Mouse (Mus musculus) embryonic facial prominence, embryonic 15.5 days (tissue): ENCODE data around the gene Tmem41b. TPM values are rescaled to one million over a fixed set of nuclear protein-coding genes. Genes with fewer than 3 reads are reported as not detected.
"Not testable (repeated sequence)": the region's sequence is repeated elsewhere in the genome, so short reads cannot be mapped to it uniquely, and the experiment has no call there.

Experiments
- ATAC-seq: fragments of 200-750 bp; cut with Nextera tagmentation; 2 replicates; pipeline ENCODE4 v1.8.0; 2017; ENCODE audit warnings: low read depth, moderate TSS enrichment; ENCODE audit not compliant: insufficient number of reproducible peaks, low FRiP score, low TSS enrichment
- H3K27ac ChIP-seq: fragments of 300-500 bp; sonication (generic); replicated peaks from 2 replicates; pipeline ENCODE4 v1.5.1; 2015; ENCODE audit warnings: mild to moderate bottlenecking, inconsistent platforms
- H3K27me3 ChIP-seq: fragments of 300-500 bp; sonication (generic); 2 replicates; pipeline ENCODE4 v1.6.1; 2015; ENCODE audit warnings: inconsistent platforms
- H3K36me3 ChIP-seq: fragments of 300-500 bp; sonication (generic); 2 replicates; pipeline ENCODE4 v1.6.1; 2015; ENCODE audit warnings: mild to moderate bottlenecking, inconsistent platforms
- H3K4me1 ChIP-seq: fragments of 300-500 bp; sonication (generic); 2 replicates; pipeline ENCODE4 v1.6.1; 2015; ENCODE audit warnings: inconsistent platforms
- H3K4me2 ChIP-seq: fragments of 300-500 bp; sonication (generic); replicated peaks from 2 replicates; pipeline ENCODE4 v1.6.1; 2015; ENCODE audit warnings: mild to moderate bottlenecking, inconsistent platforms
- H3K4me3 ChIP-seq: fragments of 300-500 bp; sonication (generic); replicated peaks from 2 replicates; pipeline ENCODE4 v1.5.1; 2015; ENCODE audit warnings: mild to moderate bottlenecking, inconsistent platforms
- H3K9ac ChIP-seq: fragments of 300-500 bp; sonication (generic); 2 replicates; pipeline ENCODE4 v1.6.1; 2015; ENCODE audit warnings: inconsistent platforms
- H3K9me3 ChIP-seq: fragments of 300-500 bp; sonication (generic); replicated peaks from 2 replicates; pipeline ENCODE4 v1.6.1; 2016; ENCODE audit warnings: inconsistent platforms
- WGBS: fragments of 180-500 bp; shearing (Covaris S2); methylation state at CpG from one replicate; pipeline ENCODE4 v1.1.7; 2015; 5-methylcytosine and 5-hydroxymethylcytosine counted together
- polyA plus RNA-seq: library from polyadenylated mRNA; unstranded; fragments of >200 nt; fragmentation: Nextera tagmentation; extraction: Ambion mirVana; gene quantifications from 2 replicates; pipeline ENCODE4 v1.2.1, GENCODE M21; 2015

Tmem41b gene
- 59.3 and 61.6 TPM in 2 replicates for polyA plus RNA-seq

DNA sequence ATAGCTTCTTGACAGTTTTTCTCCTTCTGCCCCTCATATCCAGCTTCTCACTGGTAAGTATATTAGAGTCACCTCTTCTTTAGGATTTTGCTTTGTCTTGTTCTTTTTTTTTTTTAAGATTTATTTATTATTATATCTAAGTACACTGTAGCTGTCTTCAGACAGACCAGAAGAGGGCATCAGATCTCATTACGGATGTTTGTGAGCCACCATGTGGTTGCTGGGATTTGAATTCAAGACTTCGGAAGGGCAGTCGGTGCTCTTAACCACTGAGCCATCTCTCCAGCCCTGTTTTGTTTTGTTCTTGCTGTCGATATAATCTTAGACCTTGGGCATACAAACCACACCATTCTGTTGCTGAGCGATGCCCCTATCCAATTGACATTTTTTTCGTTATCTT, at the start of gene Tmem41b:
TSS of gene Tmem41b (minus strand) at position 155 of the 400 bp plus-strand sequence.
- peak within 1 kb of the TSS; percentile 88 for H3K27ac ChIP-seq
- H3K27me3 ChIP-seq, H3K4me1 ChIP-seq, H3K9me3 ChIP-seq, ATAC-seq, H3K36me3 ChIP-seq: not testable (repeated sequence)
- H3K9ac ChIP-seq = peak within 1 kb of the TSS; percentile 45
- H3K4me3 ChIP-seq = peak within 1 kb of the TSS; percentile 51
- peak within 1 kb of the TSS; percentile 58 for H3K4me2 ChIP-seq
- WGBS = 32% methylated on average over 6 of the region's 6 CpGs

DNA sequence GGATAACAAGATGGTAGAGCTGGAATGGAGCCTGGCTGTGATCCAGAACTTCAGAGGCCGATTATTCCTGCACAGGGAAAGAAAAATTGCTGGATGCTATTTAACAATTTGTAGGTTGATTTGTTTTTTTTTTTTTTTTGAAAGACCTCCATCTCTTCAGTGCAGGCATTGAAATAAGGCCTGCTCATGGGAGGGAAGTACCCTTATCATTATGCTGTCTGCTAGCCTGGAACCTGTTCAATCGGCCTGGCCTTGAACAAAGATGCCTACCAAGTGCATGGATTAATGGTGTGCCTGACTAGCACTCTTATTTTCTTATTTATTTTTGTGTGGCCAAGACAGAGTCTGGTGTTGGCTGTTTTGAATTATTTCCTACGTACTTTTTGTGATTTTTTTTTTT, 43.6 kb upstream of the Tmem41b start:
- H3K4me3 ChIP-seq = no peak overlapping the region
- no peaks in the 10 kb centered on the region for H3K4me1 ChIP-seq
- peaks cover 48% of the 10 kb centered on the region for H3K36me3 ChIP-seq
- WGBS = 62% methylated on average over 3 of the region's 3 CpGs
- no peak overlapping the region for H3K9ac ChIP-seq
- no peaks in the 10 kb centered on the region for H3K27me3 ChIP-seq
- no peak overlapping the region for H3K27ac ChIP-seq
- no peaks in the 10 kb centered on the region for H3K9me3 ChIP-seq
- ATAC-seq = no peak
- H3K4me2 ChIP-seq = no peak overlapping the region

DNA sequence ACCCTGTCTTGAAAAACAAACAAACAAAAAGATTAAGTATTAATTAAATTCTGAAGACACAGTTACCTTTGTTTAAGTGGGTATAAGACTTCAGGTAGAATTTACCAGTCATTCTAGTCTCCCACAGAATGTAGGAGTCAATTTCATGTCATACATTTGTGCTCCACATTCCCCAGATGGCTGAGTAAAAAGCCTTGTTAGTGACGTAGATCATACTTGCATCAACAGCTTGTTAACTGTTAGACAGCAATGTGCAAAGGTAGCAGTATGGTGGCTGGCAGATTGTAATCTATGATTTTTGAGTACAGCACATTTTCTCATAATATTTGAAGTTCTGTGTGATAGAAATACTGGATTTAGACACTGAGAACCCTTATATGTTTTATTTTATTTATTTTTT, 42.1 kb upstream of the Tmem41b start:
- Histone ChIP-seq H3K4me1 (no peaks in the 10 kb centered on the region), H3K9ac (no peak overlapping the region), H3K27me3 (no peaks in the 10 kb centered on the region), H3K4me3 (no peak overlapping the region), H3K36me3 (peaks cover 46% of the 10 kb centered on the region), H3K27ac (no peak overlapping the region), H3K9me3 (no peaks in the 10 kb centered on the region), H3K4me2 (no peak overlapping the region)
- ATAC-seq = no peak
- WGBS = 47% methylated on average over 1 of the region's 1 CpGs

DNA sequence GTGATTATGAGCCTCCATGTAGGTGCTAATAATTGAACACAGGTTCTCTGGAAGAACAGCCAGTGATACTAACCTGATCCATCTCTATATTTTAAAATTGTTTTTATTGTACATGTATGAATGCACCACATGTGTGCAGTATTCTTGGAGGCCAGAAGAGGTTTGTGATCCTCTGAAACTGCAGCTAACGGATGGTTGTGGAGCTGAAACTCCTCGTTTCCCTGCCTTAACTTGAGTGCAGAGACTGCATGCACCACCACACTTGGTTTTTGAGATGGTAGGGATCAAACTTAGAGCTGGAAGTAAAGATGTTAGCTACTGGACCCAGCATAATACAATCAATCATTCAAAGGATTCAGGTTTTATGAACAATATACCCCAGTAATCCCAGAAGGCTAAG, 39.9 kb upstream of the Tmem41b start:
- Histone ChIP-seq H3K9ac (no peak overlapping the region), H3K9me3 (no peaks in the 10 kb centered on the region), H3K4me1 (no peaks in the 10 kb centered on the region), H3K36me3 (peaks cover 28% of the 10 kb centered on the region), H3K4me2 (no peak overlapping the region), H3K27me3 (no peaks in the 10 kb centered on the region), H3K4me3 (no peak overlapping the region), H3K27ac (no peak overlapping the region)
- WGBS = 68% methylated on average over 2 of the region's 2 CpGs
- ATAC-seq = no peak

DNA sequence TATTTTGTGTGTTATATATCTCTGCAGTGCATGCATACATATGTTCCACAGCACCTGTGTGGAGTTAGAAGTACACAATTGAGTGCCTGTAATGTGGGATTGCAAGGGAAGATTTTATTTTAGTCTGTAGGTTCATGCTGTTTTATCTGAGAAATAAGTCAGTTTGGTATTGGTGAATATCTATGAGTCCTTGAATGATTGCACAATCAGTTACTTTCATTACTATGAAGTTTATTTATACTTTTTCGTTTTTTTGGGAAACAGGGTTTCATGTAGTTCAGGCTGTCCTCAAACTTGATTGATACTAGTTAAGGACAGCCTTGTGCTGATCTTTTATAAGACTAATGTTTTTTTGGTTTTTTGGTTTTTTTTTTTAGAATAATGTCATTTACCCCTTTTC, 36.8 kb upstream of the Tmem41b start:
- H3K4me3 ChIP-seq = no peak overlapping the region
- H3K27me3 ChIP-seq = no peaks in the 10 kb centered on the region

DNA sequence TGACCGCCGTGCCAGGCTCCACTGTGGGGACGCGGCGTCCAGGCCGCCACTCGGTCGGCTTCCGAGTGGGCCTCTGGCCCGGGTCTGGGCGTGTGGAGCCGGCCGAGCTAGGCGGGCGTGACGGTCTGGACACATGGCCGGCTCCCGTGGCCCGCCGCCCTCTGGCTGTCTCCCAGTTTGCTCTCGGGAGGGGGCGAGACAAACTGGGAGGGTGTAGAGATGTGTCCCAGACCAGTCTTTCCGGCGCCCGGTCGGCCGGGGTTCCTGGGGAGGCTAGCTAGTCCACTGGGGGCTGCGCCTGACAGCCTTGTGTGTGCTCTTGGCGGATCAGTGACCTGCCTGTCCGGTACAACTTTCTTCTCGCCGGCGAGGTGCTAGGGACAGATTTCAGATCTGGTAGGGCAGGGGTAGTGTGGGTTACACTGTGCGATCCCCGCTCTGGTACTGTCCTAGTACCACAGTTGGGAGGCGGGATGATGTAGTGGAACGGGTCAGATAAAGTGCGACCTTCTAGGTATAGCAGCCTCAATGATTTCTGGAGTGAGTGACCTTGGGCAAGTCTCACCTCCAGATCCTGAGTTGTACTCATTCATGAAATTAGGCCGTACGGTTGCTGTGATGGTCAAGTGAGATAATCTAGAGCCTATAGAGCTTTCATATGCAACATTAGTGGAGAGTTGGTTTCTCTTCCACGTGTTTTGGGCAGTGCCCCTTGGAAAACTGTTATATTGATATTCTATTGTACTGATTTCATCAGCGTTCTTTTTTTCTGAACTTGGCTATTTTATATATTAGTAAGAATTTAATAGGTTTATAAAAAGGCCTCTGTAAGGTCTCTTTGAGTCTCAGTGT, 32.1 kb upstream of the Tmem41b start:
- no peaks in the 10 kb centered on the region for H3K27me3 ChIP-seq

More for the DNA sequence above, 36.8 kb upstream of the Tmem41b start:
- Histone ChIP-seq H3K9ac (no peak overlapping the region), H3K27ac (no peak overlapping the region), H3K36me3 (peaks cover 6% of the 10 kb centered on the region; the same call in 1 of the 2 replicates), H3K9me3 (no peaks in the 10 kb centered on the region), H3K4me2 (no peak overlapping the region), H3K4me1 (0 out of 2 replicates have a peak, but pooled peaks cover 3% of the 10 kb centered on the region)
- 84% methylated on average over 1 of the region's 1 CpGs for WGBS
- ATAC-seq = no peak

DNA sequence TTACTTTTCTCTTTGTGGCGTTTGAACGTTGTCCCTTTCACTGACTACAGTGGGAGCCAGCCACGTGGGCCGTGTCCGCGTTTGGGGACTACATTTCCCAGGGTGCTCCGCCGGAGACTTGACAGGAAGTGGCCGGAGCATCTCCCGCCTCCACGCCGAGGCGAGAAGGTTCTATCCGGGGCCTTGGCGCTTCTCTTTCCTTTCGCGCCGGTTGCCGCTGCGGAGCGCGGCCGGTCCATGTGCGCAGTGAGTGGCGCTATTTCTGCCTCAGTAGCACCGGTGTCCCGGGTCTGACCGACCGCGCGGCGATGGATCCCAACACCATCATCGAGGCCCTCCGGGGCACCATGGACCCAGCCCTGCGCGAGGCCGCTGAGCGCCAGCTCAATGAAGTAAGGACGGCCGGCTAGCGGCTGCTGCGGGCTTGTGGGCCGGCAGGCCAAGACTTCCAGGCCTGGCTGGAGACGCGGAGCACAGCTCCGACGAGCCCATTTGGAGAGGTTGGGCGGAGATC, 31.4 kb upstream of the Tmem41b start, which contains the start of gene Ipo7:
TSS of gene Ipo7 (plus strand) at position 158 of the 514 bp plus-strand sequence.
- H3K9me3 ChIP-seq = no peaks in the 10 kb centered on the region
- WGBS = under 1% methylated on average over 48 of the region's 48 CpGs

More for the DNA sequence above, 32.1 kb upstream of the Tmem41b start:
- Histone ChIP-seq H3K4me1 (0 out of 2 replicates have a peak, but pooled peaks cover 3% of the 10 kb centered on the region), H3K9me3 (no peaks in the 10 kb centered on the region), H3K27ac (peak overlapping the region; percentile 92), H3K9ac (peak overlapping the region; percentile 99), H3K4me2 (peak overlapping the region; percentile 63), H3K36me3 (no peaks in the 10 kb centered on the region), H3K4me3 (peak overlapping the region; percentile 99)
- WGBS = under 1% methylated on average over 40 of the region's 42 CpGs
- peak; percentile 78 for ATAC-seq

DNA sequence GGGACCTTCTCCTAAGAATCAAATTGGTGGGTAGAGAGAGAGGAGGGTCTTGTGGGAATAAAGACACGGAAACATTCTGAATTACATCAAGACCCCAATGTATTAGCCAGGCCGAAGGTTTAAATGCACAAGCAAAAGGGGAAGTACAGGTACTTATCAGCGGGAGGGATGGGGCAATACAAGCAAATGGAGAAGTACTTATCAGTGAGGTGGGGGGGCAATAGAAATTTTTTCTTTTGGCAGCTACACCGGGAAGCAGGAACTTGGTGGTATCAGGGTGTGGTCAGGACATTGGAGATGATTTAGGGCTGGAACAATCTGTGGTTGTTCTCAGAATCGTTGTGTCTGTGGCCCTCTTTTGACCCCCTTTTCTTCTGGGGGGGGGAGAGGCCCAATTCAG, 27.5 kb upstream of the Tmem41b start:
- no peaks in the 10 kb centered on the region for H3K4me1 ChIP-seq
- H3K36me3 ChIP-seq = no peaks in the 10 kb centered on the region
- H3K9me3 ChIP-seq = no peaks in the 10 kb centered on the region
- WGBS = 78% methylated on average over 5 of the region's 5 CpGs
- no peak overlapping the region for H3K4me2 ChIP-seq
- no peak for ATAC-seq
- no peak overlapping the region for H3K27ac ChIP-seq
- no peak overlapping the region for H3K9ac ChIP-seq
- no peak overlapping the region for H3K4me3 ChIP-seq
- no peaks in the 10 kb centered on the region for H3K27me3 ChIP-seq

More for the DNA sequence above, 31.4 kb upstream of the Tmem41b start, which contains the start of gene Ipo7:
- H3K9ac ChIP-seq = peak within 1 kb of the TSS; percentile 99
- ATAC-seq = peak; percentile 94
- 0 out of 2 replicates have a peak, but pooled peaks cover 3% of the 10 kb centered on the region for H3K4me1 ChIP-seq
- no peaks in the 10 kb centered on the region for H3K27me3 ChIP-seq
- H3K36me3 ChIP-seq = no peaks in the 10 kb centered on the region
- peak within 1 kb of the TSS; percentile 92 for H3K27ac ChIP-seq
- peak within 1 kb of the TSS; percentile 99 for H3K4me3 ChIP-seq
- H3K4me2 ChIP-seq = peak within 1 kb of the TSS; percentile 63

DNA sequence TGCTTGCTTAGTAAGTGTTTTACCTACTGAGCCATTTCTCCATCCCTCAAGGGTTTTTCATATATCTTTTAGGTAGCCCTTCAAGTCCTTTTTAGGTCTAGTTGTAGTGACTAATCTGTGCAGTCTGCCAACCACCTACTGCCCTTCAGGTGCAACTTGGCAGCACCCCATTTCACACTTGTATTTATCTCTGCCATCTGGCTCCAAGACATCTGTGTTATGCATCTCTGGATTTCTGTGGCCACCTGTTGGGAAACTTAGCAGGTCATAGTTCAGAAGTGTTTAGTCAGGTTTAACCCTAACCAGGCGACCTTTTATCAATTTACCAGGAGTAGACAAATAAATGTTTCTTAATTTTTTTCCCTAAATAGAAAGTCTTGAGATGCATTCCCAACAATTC, 24.7 kb upstream of the Tmem41b start:
- 43% methylated on average over 1 of the region's 1 CpGs for WGBS
- no peaks in the 10 kb centered on the region for H3K27me3 ChIP-seq

DNA sequence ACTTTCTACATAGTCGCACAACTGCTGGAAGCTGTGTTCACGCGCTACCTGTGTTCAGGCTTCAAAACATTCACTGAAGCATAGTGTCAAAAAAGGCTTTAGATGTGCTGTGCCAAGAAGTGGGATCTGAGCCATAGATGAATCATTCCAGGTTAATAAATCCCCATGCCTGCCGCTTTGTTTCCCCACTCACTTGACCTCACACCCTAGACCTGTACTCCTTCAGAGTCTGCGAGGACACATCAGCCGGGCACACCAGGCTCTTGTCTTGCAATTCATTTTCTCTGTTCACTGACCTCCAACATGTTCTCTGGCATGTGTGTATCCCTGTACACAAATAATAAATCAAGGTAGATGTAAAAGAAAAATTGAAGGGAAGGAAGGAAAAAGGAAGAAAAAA, 22.4 kb upstream of the Tmem41b start:
- Histone ChIP-seq H3K4me3 (no peak overlapping the region), H3K4me1 (no peaks in the 10 kb centered on the region), H3K27me3 (no peaks in the 10 kb centered on the region), H3K36me3 (no peaks in the 10 kb centered on the region), H3K9ac (no peak overlapping the region), H3K4me2 (no peak overlapping the region), H3K9me3 (no peaks in the 10 kb centered on the region), H3K27ac (no peak overlapping the region)
- ATAC-seq = no peak
- 97% methylated on average over 6 of the region's 6 CpGs for WGBS

More for the DNA sequence above, 24.7 kb upstream of the Tmem41b start:
- no peak overlapping the region for H3K4me2 ChIP-seq
- no peaks in the 10 kb centered on the region for H3K36me3 ChIP-seq
- H3K27ac ChIP-seq = no peak overlapping the region
- ATAC-seq = no peak
- no peak overlapping the region for H3K9ac ChIP-seq
- no peaks in the 10 kb centered on the region for H3K9me3 ChIP-seq
- no peak overlapping the region for H3K4me3 ChIP-seq
- no peaks in the 10 kb centered on the region for H3K4me1 ChIP-seq

DNA sequence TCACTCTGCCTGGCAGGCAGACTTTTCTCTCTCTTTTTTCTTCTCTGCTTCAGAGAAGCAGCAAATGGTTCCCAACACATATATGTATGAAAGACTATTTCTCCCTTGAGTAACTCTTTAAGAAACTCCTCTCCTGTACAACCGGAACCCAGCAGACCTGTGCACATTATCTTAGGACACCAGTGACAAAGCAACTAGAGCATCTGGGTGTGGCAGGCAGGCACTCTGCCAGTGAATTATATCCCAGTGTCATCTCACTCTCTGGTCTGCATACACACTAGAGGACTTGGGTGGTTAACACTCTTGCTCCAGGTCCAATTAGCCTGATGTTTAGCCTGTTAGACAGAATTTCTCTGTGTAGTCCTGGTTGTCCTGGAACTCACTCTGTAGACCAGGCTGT, 21.8 kb upstream of the Tmem41b start:
- H3K4me1 ChIP-seq = no peaks in the 10 kb centered on the region
- no peaks in the 10 kb centered on the region for H3K27me3 ChIP-seq
- H3K4me2 ChIP-seq = no peak overlapping the region
- no peaks in the 10 kb centered on the region for H3K36me3 ChIP-seq
- no peak overlapping the region for H3K9ac ChIP-seq
- no peaks in the 10 kb centered on the region for H3K9me3 ChIP-seq
- no peak for ATAC-seq
- no peak overlapping the region for H3K4me3 ChIP-seq
- WGBS = 85% methylated on average over 1 of the region's 1 CpGs
- H3K27ac ChIP-seq = no peak overlapping the region
